Mouse (Mus musculus) ZHBTc4 (cell line): Measurements from ENCODE around the gene Mdm4.
"Not testable (repeated sequence)": the region's sequence is repeated elsewhere in the genome, so short reads cannot be mapped to it uniquely, and the experiment has no call there.

ENCODE experiments used
- DNase-seq: peaks from one replicate; pipeline ENCODE4 v3.0.0-alpha.2; 2011; ENCODE audit warnings: low read depth, low spot score

Mdm4 gene

DNA sequence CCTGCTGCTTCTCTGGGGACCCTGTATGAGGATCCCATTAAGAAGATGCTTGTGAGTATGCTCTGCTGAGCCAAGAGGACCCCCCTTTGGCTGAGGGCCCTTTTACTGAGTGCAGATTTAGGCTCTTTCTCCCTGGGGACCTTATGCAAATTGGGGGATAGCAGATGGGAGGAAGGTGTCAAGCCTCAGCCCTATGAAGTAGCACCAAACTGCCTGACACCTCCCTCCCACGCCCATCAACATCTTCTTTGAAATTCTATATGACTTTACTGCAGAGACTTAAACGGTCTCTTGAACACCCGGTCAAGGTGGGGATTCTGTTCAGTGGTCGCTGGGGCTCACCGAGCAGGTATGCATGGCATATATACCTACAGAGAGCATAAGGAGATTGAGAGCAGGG, 22.7 kb upstream of the Mdm4 start:
- DNase-seq, result peak; percentile 50

DNA sequence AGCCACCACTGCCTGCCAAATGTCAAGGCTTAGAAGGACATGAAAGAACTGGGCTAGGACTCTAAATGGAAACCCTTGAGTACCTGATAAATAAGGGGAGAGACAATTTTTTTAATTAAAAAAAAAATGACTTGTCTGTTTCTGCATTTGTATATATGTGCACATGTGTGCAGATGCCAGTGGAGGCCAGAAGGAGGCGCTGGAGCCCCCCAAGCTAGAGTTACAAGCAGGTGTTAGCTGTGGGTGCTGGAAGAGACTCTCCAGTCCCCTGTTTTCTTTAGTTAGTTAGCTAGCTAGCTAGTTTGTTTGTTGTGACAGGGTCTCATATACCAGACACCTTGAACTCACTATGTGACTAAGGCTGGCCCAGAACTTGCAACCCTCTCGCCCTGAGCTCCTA, 21.5 kb upstream of the Mdm4 start:
- DNase-seq, result peak; percentile 71

DNA sequence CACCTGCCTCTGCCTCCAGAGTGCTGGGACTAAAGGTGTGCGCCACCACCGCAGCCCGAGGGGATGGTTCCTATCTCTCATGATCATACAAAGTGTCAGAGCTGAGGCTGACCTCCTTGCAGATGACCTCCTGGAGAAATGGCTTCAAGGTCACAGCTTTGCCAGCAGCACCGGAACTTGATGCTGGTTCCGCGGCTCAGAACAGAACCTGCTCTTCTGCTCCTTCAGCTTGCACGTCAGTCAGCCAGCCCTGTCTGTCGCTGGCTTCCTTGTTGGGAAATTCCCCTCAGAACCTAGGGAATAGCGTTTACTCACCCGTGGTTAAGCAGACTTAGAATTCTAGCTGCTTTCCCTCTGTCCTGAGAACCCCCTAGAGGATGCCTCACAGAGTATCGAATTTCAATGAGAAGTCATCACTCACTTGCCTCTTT, 19.7 kb upstream of the Mdm4 start:
- peak; percentile 43 for DNase-seq

DNA sequence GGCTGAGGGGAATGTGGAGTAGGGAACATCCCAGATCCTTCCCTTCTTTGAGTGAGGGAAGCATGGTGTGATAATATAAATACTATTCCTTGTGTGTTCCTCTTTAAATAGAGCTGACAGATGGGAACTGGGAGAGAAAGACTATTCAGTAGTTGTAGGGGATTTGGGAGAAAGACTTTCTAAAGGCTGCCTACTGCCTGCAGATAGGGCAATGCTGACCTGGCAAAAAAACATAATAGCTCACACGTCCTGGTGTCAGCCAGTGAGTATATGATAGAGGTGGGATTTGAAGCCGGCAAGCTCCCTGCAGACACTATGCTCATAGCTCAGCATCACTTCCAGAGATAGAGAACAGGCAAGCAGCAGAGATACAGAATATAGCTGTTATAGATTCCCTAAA, 18.3 kb upstream of the Mdm4 start:
- DNase-seq, result no peak

- peak; percentile 63 for DNase-seq
These were observed 17.2 kb upstream of the Mdm4 start for GRCm38 (mm10) chr1:133047575-133047974.

GRCm38 (mm10) chr1:133046441-133046931, 16.1 kb upstream of the Mdm4 start:
- peak; percentile 67 for DNase-seq

- peak; percentile 87 for DNase-seq
These were observed 15.6 kb upstream of the Mdm4 start for GRCm38 (mm10) chr1:133045861-133046440.

DNA sequence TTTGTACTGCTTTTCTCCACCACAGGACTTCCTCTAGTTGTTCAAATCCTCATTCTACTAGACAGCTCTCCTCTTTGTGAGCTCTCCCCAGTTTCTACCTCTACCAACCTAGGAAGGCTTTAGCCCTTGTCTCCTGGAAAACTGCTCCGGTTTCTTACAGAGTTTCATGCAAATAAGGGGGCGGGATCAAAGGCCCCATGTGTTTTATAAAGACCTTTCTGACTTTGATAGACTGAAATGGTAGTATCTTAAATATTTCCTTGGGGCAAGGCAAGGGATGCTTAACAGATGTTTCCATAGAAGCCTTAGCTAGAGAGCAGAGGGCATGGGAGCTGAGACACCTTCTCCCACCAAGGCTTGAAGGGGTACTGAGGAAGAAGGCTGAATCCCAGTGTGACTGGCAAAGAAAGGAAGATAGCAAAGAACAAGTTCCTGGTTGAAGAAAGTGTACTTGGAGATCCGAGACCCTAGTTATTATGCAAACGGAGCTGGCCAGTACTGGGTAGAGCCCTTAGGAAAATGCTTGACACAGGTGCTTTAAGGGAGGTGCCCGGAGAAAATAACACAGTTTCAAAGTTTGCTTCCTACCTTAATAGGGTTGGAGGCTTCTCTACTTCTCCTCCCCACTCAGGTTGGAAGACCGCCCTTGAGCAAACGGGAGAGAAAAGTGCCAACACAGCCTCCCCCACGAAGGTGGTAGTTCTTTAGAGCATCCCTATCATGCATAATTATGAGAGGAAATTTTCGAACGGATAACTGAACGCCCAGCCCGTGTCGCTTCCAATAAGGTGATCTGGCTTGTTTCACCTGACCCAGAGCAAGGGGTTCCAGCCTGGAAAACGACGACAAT, 14.9 kb upstream of the Mdm4 start, which contains the start of gene Pik3c2b:
TSS of gene Pik3c2b (plus strand) at position 657 of the 850 bp plus-strand sequence.
- no peak for DNase-seq

GRCm38 (mm10) chr1:133039505-133039949, 9.2 kb upstream of the Mdm4 start:
- DNase-seq, result peak; percentile 88

DNA sequence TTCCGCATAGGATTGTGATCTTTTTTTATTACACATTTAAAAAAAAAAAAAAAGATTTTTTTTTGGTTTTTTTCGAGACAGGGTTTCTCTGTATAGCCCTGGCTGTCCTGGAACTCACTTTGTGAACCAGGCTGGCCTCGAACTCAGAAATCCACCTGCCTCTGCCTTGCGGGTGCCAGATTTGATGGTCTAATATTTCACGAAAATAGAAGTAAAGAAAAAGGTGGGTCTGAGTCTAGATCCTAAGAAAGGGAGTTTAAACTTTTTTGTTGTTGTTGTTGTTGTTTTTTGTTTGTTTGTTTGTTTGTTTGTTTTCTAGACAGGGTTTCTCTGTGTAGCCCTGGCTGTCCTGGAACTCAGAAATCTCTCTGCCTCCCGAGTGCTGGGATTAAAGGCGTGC, 4.3 kb upstream of the Mdm4 start:
- not testable (repeated sequence) for DNase-seq

DNA sequence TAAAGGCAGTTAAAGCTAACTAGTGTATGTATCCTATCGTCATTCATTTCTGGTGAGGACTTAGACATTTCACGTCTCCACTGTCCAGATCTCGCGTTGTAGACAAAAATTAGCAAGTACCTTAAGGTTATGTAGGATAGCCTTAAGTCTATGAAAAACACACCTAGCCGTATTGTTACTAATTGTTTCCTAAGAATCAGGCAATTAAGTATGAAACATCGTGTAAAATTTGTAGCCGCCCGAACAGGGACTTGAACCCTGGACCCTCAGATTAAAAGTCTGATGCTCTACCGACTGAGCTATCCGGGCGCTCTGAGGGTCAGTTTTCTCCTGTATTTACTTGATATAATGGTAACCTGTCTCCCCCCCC, 3.7 kb upstream of the Mdm4 start:
- DNase-seq, result no peak

DNA sequence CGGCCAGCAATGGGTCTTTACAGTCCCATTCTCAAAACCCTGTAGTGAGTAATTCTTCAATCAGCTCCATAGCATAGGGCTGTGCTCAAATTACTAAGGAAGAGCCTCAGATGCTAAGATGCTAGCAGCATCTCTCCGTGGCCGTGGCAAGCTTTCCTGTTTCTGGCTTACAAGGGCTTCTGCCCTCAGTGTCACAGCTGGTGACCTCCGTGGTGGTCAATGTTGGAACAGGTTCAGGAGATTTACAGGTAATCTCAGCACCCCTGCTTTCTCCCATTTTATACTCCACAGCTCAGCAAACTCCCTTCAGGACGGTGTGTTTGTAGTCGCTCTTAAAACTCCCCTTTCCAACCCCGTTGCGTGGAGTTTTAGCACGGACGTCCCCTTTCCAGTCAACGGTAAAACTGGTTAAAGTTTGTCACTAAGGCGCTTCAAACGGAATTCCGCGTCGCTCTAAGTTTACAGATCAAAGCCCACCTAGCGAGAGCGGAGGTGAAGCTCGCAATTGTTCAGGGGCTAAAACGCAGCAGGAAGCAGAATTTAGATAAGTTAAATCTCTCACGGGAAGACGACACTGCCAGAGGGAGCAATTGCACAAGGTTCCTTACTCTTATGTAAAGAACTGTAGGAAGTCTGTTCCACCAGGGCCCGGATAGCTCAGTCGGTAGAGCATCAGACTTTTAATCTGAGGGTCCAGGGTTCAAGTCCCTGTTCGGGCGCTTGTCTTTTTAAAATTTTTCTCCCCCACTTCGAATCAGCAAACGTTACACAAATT, 3.1 kb upstream of the Mdm4 start:
- peak; percentile 93 for DNase-seq

DNA sequence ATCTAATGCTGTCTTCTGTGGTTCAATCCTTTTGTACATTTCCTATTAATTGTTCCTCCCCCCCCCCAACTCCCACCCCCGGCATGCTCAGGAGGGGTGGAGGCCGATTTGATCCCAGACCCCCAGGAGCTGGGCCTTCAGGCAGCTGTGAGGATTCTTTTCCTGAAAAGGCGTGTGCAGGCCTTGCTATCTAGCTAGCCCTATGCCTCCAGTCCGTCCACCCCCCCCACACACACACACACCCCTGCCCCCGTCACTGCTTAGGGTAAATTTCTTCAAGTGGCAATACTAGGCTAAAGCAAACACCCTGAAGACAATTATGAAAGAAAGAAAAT, 2.6 kb upstream of the Mdm4 start:
- no peak for DNase-seq

DNA sequence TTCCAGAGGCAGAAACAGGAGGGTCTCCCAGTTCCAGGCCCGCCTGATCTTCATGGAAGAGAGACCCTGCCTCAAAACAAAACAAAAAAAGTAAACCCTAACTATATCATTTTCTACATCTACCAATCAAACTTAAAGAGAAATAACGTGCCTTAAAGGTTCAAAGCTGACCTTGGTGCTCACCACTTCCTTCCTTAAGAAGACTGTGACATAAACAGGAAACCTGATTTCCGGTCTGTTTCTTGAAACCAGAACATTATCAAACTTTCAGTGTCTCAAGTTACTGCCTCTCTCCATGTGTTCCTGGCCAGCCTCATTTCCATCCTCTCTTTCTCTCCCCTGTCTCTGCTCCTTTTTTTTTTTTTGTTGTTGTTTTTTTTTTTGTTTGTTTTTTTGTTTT, 617 bp downstream of the Mdm4 start:
- DNase-seq, result no peak

DNA sequence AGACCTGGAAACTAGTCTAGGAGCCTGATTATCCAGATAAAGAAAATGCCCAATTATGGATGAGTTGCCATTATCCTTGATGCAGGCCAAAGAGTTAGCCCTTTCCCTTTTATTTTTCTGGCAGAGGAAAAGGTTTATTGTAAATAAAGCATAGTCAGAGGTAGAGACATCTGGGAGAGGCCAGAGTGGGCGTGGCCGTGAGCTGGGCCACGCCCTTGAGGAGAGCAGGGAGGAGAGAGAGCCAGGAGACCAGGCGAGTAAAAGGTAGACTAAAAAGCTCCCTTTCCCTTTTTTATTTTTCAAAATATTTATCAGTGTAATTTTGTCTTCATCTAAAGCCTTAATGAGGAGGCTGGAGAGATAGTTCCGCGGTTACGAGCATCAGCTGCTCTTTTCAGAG, 2.4 kb downstream of the Mdm4 start:
- peak; percentile 76 for DNase-seq

DNA sequence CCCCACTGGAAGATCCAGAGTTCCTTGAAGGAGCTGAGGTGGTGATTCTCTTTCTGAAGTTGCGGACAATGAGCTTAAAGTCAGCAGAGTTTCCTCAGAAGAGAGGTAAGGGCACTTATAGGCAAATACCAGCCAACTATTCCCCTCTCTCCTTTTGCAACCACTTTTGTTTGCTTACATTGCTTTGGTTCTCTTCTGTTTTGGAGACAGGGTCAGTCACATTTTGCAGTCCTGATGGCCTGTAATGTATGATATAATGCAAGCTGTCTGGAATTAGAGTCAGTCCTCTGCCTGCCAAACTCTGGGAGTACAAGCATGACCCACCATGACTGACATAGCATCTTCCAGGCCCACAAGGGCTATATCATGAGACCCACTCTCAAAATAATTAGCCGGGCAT, 3.2 kb downstream of the Mdm4 start:
- DNase-seq, result no peak

GRCm38 (mm10) chr1:133025796-133026190, 4.6 kb downstream of the Mdm4 start:
- DNase-seq, result not testable (repeated sequence)

DNA sequence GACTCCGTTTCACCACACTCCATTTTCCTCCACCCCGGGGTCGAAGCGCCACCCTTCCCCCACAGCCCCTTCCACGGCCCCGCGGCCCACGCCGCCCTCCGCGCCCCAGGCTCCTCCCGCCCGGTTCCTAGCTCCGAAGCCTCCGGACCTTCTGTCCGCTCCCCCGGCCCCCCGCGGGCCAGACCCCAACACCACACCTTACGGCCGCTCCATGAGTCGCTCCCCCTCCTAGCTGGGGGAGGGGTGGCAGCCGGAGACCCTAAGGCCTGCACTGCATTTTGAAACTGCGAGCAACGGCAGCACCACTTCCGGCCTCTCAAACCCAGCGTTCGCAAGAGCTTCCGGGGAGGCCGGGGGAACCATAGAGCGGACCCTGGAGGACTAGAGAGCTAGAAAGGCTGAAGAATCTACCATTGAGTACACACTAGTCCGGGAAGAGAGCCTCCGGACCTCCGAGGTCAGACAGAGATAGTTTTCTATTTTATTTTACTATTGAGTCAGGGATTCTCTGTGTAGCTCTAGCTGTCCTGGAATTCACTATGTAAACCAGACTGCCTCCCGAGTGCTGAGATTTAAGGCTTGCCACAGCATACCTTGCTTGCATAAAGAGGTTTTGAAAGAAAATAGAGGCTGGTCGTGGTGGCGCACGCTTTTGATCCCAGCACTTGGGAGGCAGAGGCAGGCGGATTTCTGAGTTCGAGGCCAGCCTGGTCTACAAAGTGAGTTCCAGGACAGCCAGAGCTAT, 5.1 kb downstream of the Mdm4 start:
- peak; percentile 98 for DNase-seq

DNA sequence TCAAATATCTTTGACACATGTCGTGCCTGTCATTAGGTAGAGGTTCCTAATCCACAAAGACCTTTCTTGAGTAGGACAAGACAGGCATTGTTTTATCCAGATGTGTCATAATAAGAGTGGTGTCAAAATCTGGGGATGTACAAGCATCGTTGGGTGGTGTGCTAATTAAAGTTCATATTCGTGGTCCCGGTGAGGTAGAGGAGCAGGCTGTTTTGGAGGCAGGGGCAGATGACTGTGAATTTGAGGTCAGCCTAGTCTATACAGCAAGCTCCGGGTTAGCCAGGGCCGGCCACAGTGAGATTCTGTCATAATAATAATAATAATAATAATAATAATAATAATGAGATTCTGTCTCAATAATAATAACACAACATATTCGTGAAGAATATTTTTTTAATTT, 5.9 kb downstream of the Mdm4 start:
- DNase-seq, result no peak

DNA sequence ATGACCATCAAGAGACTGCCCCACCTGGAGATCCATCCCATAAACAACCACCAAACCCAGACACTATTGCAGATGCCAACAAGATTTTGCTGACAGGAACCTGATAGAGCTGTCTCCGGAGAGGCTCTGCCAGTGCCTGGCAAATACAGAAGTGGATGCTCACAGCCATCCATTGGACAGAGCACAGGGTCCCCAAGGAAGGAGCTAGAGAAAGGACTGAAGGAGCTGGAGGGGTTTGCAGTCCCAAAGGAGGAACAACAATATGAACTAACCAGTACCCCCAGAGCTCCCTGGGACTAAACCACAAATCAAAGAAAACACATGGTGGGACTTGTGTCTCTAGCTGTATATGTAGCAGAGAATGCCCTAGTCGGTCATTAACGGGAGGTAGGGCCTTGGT, 6.6 kb downstream of the Mdm4 start:
- DNase-seq, result not testable (repeated sequence)

- DNase-seq, result not testable (repeated sequence)
These were observed 8.4 kb downstream of the Mdm4 start for GRCm38 (mm10) chr1:133021971-133022370.

DNA sequence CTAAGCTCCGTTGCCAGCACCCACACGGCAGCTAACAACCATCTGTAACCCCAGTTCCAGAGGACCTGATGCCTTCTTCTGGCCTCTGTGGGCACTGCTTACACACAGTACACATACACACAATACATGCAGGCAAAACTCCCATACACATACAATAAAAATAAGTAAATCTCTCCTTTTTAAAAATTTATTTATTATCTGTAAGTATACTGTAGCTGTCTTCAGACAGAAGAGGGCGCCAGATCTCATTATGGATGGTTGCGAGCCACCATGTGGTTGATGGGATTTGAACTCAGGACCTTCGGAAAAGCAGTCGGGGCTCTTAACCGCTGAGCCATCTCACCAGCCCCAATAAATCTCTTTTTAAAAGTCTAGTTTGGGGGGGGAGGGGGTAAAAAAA, 9.0 kb downstream of the Mdm4 start:
- DNase-seq, result peak; percentile 41
